12 mouse cellular contexts compared by ENCODE assay signal in genomic region chr8:127125686-127126683, GRCm38 (mm10).
DNase-seq lines count a peak whose midpoint lies in the region; ATAC-seq lines count a peak whose summit lies in the region.
"Had no signal": no experiment of that assay in that cellular context is flagged by ENCODE, and none has a peak within 500 bp of the region (broad histone marks: within the 10 kb centered on the region; RNA-seq: fewer than 3 reads in every experiment).

No protein-coding gene starts in this region.

- H3K27me3 ChIP-seq in hindbrain, embryonic 13.5 days: no peaks in the 10 kb centered on the region
- no peaks in the 10 kb centered on the region for H3K27me3 ChIP-seq in hindbrain, embryonic 12.5 days

- H3K4me2 ChIP-seq in hindbrain, embryonic 13.5 days: 0 out of 2 replicates have a peak overlapping the region, but pooled peaks have one; percentile 10
- H3K4me2 ChIP-seq in hindbrain, embryonic 12.5 days (replicated peaks): no peak overlapping the region

- WGBS in hindbrain, embryonic 13.5 days: 30% methylated on average over 11 of the region's 11 CpGs
- WGBS in hindbrain, embryonic 12.5 days: 27% methylated on average over 11 of the region's 11 CpGs

- no peak for ATAC-seq in hindbrain, embryonic 13.5 days (ENCODE audit: low FRiP score)
- ATAC-seq in hindbrain, embryonic 12.5 days (ENCODE audit: low FRiP score): no peak
- ATAC-seq in activated CD4-positive, CD25-positive, alpha-beta regulatory T cell, adult 4 months: no peak

- H3K4me3 ChIP-seq in hindbrain, embryonic 13.5 days: no peak overlapping the region
- no peak overlapping the region for H3K4me3 ChIP-seq in hindbrain, embryonic 12.5 days

- DNase-seq in retina, postnatal 1 day: peak; percentile 35
- no peak for DNase-seq in retina, embryonic 14.5 days (ENCODE audit: low spot score)
- peak; percentile 56 for DNase-seq in liver
- DNase-seq in cerebellum, postnatal 25 days: no peak
- DNase-seq: adrenal gland, postnatal 10 days; cerebellum, adult 11 months; gastrocnemius, postnatal 36 days; right cerebral cortex, postnatal 4 days; thymus, postnatal 25 days had no signal

- no peak overlapping the region for H3K9ac ChIP-seq in hindbrain, embryonic 13.5 days
- no peak overlapping the region for H3K9ac ChIP-seq in hindbrain, embryonic 12.5 days

- H3K9me3 ChIP-seq in hindbrain, embryonic 13.5 days: no peaks in the 10 kb centered on the region
- H3K9me3 ChIP-seq in hindbrain, embryonic 12.5 days (replicated peaks): no peaks in the 10 kb centered on the region

- no peaks in the 10 kb centered on the region for H3K36me3 ChIP-seq in hindbrain, embryonic 13.5 days
- no peaks in the 10 kb centered on the region for H3K36me3 ChIP-seq in hindbrain, embryonic 12.5 days

- H3K4me1 ChIP-seq in hindbrain, embryonic 13.5 days (replicated peaks): peaks cover 44% of the 10 kb centered on the region
- peaks cover 31% of the 10 kb centered on the region for H3K4me1 ChIP-seq in hindbrain, embryonic 12.5 days

- no peak overlapping the region for H3K27ac ChIP-seq in hindbrain, embryonic 13.5 days
- no peak overlapping the region for H3K27ac ChIP-seq in hindbrain, embryonic 12.5 days

Comparison
In these comparisons a context has a peak if more than half of its experiments do, and no peak if none do; other contexts are left out.
1. DNase-seq: peak in retina, postnatal 1 day (single experiment) and liver (single experiment); none in retina, embryonic 14.5 days (single experiment) and cerebellum, postnatal 25 days (0 of 2).